Mouse (Mus musculus): ENCODE measurements at regions not wholly inside any gene's neighbourhood (a gene's known extent, or its start where the extent isn't known, plus 50 kb on each side); places are given as distances from the start of the nearest gene placed in this dataset.

DNA sequence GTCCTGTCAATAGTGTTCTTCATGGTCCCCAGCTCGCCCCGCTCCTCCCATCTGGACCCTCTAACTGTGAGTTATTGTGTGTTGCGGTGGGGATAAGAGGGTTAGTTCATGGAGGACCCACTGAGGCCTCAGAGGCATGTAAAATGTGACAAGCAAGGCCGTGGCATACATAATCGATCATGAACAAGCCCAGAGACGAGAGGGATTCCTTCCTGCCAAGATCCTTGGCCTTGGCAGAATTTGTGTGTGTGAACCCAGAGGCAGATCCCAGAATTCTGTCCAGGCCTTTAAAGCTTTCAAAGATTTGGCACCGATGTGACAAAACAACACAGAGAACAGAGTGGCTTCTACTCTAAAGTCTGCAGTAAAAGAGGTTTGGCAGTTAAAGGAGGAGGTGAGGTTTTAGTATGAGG, 146.4 kb upstream of the Spdye4c start:
- H3K9ac ChIP-seq (ENCODE audit: insufficient read depth, low read depth), result no peak overlapping the region
- H3K4me3 ChIP-seq (replicated peaks in 1 of 3; ENCODE audit: low read depth in 2 of 3, low read length in 2 of 3, poor library complexity in 1 of 3), result no peak overlapping the region
- H3K4me2 ChIP-seq (ENCODE audit: insufficient read depth, low read depth, poor library complexity, severe bottlenecking), result no peak overlapping the region
- peaks cover 8 to 27% of the 10 kb centered on the region in 2 experiments for H3K4me1 ChIP-seq (ENCODE audit: control insufficient read depth in 1 of 2, insufficient read depth in 2 of 2)
- no peaks in the 10 kb centered on the region for H3K79me2 ChIP-seq (replicated peaks; ENCODE audit: control insufficient read depth, extremely low read depth, insufficient read depth, poor library complexity, severe bottlenecking)
- dilution Hi-C loops (cut with MboI; ENCODE audit: extremely low pct_ligation_motif_present, extremely low pct_unique_long_range_greater_than_20kb, low sequenced_read_pairs), result no loop called here
- no peak overlapping the region for H3K27ac ChIP-seq (ENCODE audit: insufficient read depth, low read depth)
- TF ChIP-seq ZKSCAN1 (IDR thresholded peaks at IDR 0.05; ENCODE audit: borderline replicate concordance, low read depth, low read length) (no peak), ZNF384 (IDR thresholded peaks at IDR 0.05; ENCODE audit: low read depth, low read length) (no peak), E2F4 (IDR thresholded peaks at IDR 0.05; ENCODE audit: insufficient replicate concordance, low read depth, low read length) (no peak), RCOR1 (conservative IDR thresholded peaks at IDR 0.05; ENCODE audit: low read depth, low read length) (no peak), MAZ (IDR thresholded peaks at IDR 0.05; ENCODE audit: low read depth, low read length) (no peak), HCFC1 (IDR thresholded peaks at IDR 0.05; ENCODE audit: low read depth, low read length) (no peak), UBTF (IDR thresholded peaks at IDR 0.05; ENCODE audit: low read depth, low read length) (no peak), USF1 (IDR thresholded peaks at IDR 0.05; ENCODE audit: low read depth, low read length) (no peak), MXI1 (IDR thresholded peaks at IDR 0.05; ENCODE audit: low read depth, low read length) (no peak), EP300 (IDR thresholded peaks at IDR 0.05; ENCODE audit: low read length) (no peak), NRF1 (IDR thresholded peaks at IDR 0.05; ENCODE audit: low read depth, low read length) (no peak), PAX5 (IDR thresholded peaks at IDR 0.05; ENCODE audit: low read length) (no peak), SIN3A (IDR thresholded peaks at IDR 0.05; ENCODE audit: low read length) (no peak), POLR2A (IDR thresholded peaks at IDR 0.05; ENCODE audit: low read depth, low read length) (no peak), JUND (conservative IDR thresholded peaks at IDR 0.05; ENCODE audit: low read depth, low read length) (no peak), MAFK (IDR thresholded peaks at IDR 0.05; ENCODE audit: insufficient replicate concordance, low read length) (no peak)
- no peak for DNase-seq (ENCODE audit: extremely low read depth)
- no peaks in the 10 kb centered on the region for H3K36me3 ChIP-seq (replicated peaks in 1 of 2; ENCODE audit: control insufficient read depth in 1 of 2, insufficient read depth in 1 of 2, low read length in 1 of 2)
- H3K9me3 ChIP-seq (replicated peaks; ENCODE audit: low read length), result peaks cover 4% of the 10 kb centered on the region
- in situ Hi-C loops (cut with MboI; ENCODE audit: low pct_ligation_motif_present, low pct_unique_long_range_greater_than_20kb, low sequenced_read_pairs), result loop anchor here (5.0 kb wide), 1 partner anchor 73 kb away; no protein-coding TSS in a partner anchor
- H3K27me3 ChIP-seq (replicated peaks), result no peaks in the 10 kb centered on the region

DNA sequence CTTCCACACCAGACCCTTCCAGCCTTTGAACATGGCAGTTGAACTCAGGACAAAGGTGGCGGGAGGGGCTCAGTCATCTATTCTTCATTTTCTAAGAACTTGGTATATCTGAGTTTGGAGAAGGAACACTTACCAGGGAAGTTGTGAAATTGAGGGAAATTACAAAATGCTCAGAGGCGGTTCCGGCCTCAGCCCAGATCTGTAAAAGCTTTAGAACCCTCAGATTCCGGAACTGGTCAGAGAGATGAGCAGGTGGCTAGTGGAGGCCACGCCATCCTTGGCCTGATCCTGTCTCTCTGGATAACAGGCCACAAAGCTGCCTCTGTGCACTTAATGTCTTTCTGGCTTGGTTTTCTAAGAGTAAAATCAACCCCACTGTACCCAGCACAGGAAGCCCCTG, 145.6 kb upstream of the Spdye4c start:
- H3K4me1 ChIP-seq (ENCODE audit: control insufficient read depth in 1 of 2, insufficient read depth in 2 of 2), result peaks cover 10 to 34% of the 10 kb centered on the region in 2 experiments
- H3K27me3 ChIP-seq (replicated peaks), result no peaks in the 10 kb centered on the region
- no peaks in the 10 kb centered on the region for H3K36me3 ChIP-seq (replicated peaks in 1 of 2; ENCODE audit: control insufficient read depth in 1 of 2, insufficient read depth in 1 of 2, low read length in 1 of 2)
- no peak overlapping the region for H3K9ac ChIP-seq (ENCODE audit: insufficient read depth, low read depth)
- no peak overlapping the region for H3K27ac ChIP-seq (ENCODE audit: insufficient read depth, low read depth)
- TF ChIP-seq NRF1 (IDR thresholded peaks at IDR 0.05; ENCODE audit: low read depth, low read length), result no peak
- no peak for TF ChIP-seq IRF4 (IDR thresholded peaks at IDR 0.05; ENCODE audit: low read depth, low read length)
- TF ChIP-seq RAD21 (IDR thresholded peaks at IDR 0.05; ENCODE audit: low read depth, low read length), result no peak
- no peak for TF ChIP-seq JUND (conservative IDR thresholded peaks at IDR 0.05; ENCODE audit: low read depth, low read length)
- no peak for TF ChIP-seq MYC (IDR thresholded peaks at IDR 0.05; ENCODE audit: low read depth, low read length)
- no peak for TF ChIP-seq EP300 (IDR thresholded peaks at IDR 0.05; ENCODE audit: low read length)
- TF ChIP-seq PAX5 (IDR thresholded peaks at IDR 0.05; ENCODE audit: low read length), result no peak
- TF ChIP-seq TBP (conservative IDR thresholded peaks at IDR 0.05; ENCODE audit: low read depth, low read length), result no peak
- no peak for TF ChIP-seq JUN (IDR thresholded peaks at IDR 0.05; ENCODE audit: insufficient read depth, low read depth, low read length)
- TF ChIP-seq CHD1 (IDR thresholded peaks at IDR 0.05; ENCODE audit: low read depth, low read length), result no peak
- no peak for TF ChIP-seq POLR2AphosphoS2 (IDR thresholded peaks at IDR 0.05; ENCODE audit: low read depth, low read length)
- TF ChIP-seq HCFC1 (IDR thresholded peaks at IDR 0.05; ENCODE audit: low read depth, low read length), result no peak
- no peak for TF ChIP-seq UBTF (IDR thresholded peaks at IDR 0.05; ENCODE audit: low read depth, low read length)
- no peak for TF ChIP-seq MXI1 (IDR thresholded peaks at IDR 0.05; ENCODE audit: low read depth, low read length)
- TF ChIP-seq MAZ (IDR thresholded peaks at IDR 0.05; ENCODE audit: low read depth, low read length), result no peak
- TF ChIP-seq POLR2A (IDR thresholded peaks at IDR 0.05; ENCODE audit: low read depth, low read length), result no peak
- TF ChIP-seq USF1 (IDR thresholded peaks at IDR 0.05; ENCODE audit: low read depth, low read length), result no peak
- no peak for TF ChIP-seq ZC3H11A (IDR thresholded peaks at IDR 0.05; ENCODE audit: low read depth, low read length)
- no peak overlapping the region for H3K4me3 ChIP-seq (replicated peaks in 1 of 3; ENCODE audit: low read depth in 2 of 3, low read length in 2 of 3, poor library complexity in 1 of 3)
- no peak for DNase-seq (ENCODE audit: extremely low read depth)
- H3K79me2 ChIP-seq (replicated peaks; ENCODE audit: control insufficient read depth, extremely low read depth, insufficient read depth, poor library complexity, severe bottlenecking), result no peaks in the 10 kb centered on the region
- H3K9me3 ChIP-seq (replicated peaks; ENCODE audit: low read length), result no peaks in the 10 kb centered on the region
- dilution Hi-C loops (cut with MboI; ENCODE audit: extremely low pct_ligation_motif_present, extremely low pct_unique_long_range_greater_than_20kb, low sequenced_read_pairs), result no loop called here
- in situ Hi-C loops (cut with MboI; ENCODE audit: low pct_ligation_motif_present, low pct_unique_long_range_greater_than_20kb, low sequenced_read_pairs), result loop anchor here (5.0 kb wide), 1 partner anchor 72 kb away; no protein-coding TSS in a partner anchor
- no peak overlapping the region for H3K4me2 ChIP-seq (ENCODE audit: insufficient read depth, low read depth, poor library complexity, severe bottlenecking)

Data from CH12.LX (cell line).